Mouse (Mus musculus) c-Kit-positive CD71-positive TER-119-negative erythroid progenitor cells, embryonic 14.5 days (primary cell): ENCODE results near the gene Pik3cg.

Source experiments
- DNase-seq: peaks from one replicate; pipeline ENCODE4 v3.0.0-alpha.2; 2013; ENCODE audit warnings: low read depth

The Pik3cg gene

GRCm38 (mm10) chr12:32143151-32143550 lies 65.3 kb downstream of the Pik3cg start:
- DNase-seq: peak; percentile 80

GRCm38 (mm10) chr12:32141766-32142165 lies 66.7 kb downstream of the Pik3cg start:
- DNase-seq: no peak

DNA sequence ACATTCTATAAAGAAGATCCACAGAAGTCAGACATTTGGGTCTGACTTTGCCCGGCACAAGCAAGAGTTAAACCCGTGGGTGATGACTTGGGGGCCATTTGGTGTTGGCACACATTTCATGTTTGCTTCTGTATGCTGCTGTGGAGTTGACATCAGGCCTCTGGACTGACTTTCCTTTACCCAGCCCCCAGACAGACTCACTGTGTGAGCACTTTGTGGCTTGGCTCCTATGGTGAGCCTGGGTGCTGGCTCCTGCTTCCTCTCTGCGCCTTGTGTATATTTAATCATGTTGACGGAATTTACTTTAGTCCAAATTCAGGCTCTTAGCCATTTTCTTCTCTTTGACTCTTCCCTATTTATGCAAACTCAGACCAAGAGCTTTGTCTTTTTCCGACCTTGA lies 69.6 kb downstream of the Pik3cg start:
- DNase-seq: no peak

GRCm38 (mm10) chr12:32138362-32138761 lies 70.1 kb downstream of the Pik3cg start:
- no peak for DNase-seq

GRCm38 (mm10) chr12:32137542-32137941 lies 70.9 kb downstream of the Pik3cg start:
- DNase-seq: no peak

DNA sequence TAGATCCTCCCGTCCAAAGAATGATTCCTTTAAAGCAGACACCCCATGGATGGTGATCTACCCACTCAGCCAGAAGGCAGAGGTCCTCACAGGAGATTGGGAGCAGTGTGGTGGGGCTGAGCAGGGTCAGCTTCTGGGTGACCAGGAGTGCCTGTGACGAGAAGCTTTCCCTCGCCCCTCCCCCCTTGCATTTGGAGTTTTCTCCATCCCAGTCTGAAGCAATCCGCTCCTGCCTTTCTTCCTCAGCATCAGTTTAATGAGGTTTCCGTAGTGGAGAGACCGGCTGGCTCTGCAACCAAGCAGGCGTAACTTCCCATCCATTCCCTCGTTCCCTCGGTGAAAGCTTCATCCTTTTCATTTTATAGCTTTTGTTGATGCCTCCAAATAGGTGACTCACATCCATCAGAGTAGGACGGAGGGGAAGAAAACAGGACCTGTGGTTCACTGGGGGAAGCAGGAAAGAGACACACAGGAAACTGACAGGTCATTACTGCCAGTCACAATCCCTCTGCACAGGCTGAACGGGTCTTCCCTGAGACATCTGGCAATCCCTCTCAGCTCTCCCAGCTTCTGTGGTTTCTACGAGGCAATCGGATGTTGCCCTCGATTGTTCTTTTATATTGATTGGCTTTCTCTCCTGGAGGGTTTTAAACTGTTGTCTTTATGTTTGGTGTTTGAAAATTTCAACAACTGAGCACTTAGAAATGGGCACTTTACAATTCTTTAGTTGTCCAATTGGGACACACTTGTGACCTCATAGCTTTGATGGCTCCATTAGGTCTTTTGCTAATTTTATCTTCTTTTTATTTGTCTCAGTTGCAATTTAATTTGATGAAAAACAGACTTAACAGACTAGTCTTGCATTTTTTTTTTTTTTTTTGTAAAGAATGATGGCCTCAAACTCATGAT lies 80.6 kb downstream of the Pik3cg start:
- no peak for DNase-seq

GRCm38 (mm10) chr12:32127158-32127557 lies 81.3 kb downstream of the Pik3cg start:
- DNase-seq: no peak

GRCm38 (mm10) chr12:32124456-32124855 lies 84.0 kb downstream of the Pik3cg start:
- DNase-seq: no peak

GRCm38 (mm10) chr12:32124030-32124429 lies 84.4 kb downstream of the Pik3cg start:
- DNase-seq: no peak

DNA sequence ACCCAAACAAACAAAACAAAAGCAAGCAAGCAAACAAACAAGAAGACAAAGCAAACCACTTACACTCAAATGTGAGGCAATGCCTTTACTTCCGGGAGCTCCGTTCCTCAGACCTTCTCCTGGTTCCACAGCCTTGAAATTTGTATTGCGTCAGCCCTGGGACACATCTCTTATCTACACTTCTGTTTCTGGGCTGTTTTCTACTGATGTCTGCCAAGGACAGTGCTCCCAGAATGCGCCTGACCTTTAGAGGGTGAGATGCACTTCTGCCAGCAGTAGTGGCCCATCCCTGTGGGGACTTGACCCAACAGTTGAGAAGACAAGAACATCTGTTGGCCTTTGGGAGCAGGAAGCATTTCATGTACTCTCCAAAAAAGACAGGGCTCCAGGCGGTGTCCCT lies 84.9 kb downstream of the Pik3cg start:
- peak; percentile 80 for DNase-seq
